Mouse (Mus musculus) cerebellum, adult 9-11 months (tissue): ENCODE measurements around the gene Mrap.

Experiments used
- DNase-seq: peaks from one replicate; pipeline ENCODE4 v3.0.0; 2022

Mrap gene

DNA sequence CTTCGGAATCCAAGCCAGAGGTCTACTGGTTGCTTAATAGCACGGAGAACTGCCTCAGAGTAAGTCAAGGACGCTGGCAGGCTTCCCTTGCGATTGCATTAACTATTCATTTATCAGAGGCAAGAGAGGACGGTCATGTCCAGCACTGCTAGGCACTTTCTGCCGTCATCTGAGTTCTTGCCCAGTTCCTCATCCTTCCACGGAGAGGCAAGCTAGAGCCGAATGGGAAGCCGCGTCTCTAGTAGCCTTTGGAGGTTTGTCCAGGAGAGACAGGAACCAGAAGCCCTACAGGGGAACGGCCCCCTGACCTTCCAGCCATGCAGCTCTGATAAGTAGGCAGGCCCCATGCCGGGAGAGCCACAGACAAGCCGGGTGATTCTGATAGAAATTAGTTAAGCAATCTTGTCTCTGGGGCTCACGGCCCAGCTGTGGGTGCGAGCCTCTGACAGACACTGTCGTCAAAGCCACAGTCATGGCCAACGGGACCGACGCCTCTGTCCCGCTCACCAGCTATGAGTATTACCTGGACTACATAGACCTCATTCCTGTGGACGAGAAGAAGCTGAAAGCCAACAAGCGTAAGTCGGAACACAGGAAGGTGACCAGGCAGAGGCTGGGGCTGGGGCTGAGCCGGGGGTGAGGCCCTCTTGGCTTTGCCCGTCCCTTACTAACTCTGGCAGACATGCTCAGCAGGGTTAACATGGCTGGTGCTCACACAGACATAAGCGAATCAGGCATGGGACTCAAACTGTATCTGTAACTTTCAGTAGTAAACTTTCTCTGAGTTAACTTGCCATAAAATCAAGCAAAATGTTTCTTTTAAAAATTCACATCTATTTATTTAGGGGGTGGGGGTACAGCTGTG lies at the start of gene Mrap:
Mrap (plus strand) TSS at position 116 of the 865 bp plus-strand sequence.
- DNase-seq: no peak

GRCm38 (mm10) chr16:90692704-90693385 lies 45.2 kb upstream of the Mrap start:
- peak; percentile 42 for DNase-seq

- no peak for DNase-seq
Measured at GRCm38 (mm10) chr16:90693625-90694024, 44.4 kb upstream of the Mrap start.

- DNase-seq: peak; percentile 23
Measured at GRCm38 (mm10) chr16:90694719-90695118, 43.3 kb upstream of the Mrap start.

DNA sequence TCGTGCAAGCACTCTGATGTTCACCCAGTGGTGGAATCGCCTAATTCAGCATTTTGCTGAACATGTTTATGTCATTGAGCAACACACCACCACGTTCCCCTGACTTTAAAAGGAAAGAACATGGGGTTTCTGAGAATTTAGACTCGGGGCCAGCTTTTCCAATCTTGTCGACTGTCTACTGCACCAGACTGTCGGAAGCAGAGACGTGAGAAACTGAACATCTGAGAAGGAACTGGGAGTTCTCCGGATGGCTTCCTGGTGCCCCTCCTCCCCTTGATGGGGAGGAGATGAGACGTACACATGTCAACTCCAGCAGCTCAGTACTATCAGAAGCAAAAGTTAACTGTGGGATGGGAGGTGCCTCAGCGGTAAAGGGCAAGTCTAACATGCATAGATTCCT lies 42.9 kb upstream of the Mrap start:
- DNase-seq: no peak

GRCm38 (mm10) chr16:90696306-90696705 lies 41.7 kb upstream of the Mrap start:
- no peak for DNase-seq

DNA sequence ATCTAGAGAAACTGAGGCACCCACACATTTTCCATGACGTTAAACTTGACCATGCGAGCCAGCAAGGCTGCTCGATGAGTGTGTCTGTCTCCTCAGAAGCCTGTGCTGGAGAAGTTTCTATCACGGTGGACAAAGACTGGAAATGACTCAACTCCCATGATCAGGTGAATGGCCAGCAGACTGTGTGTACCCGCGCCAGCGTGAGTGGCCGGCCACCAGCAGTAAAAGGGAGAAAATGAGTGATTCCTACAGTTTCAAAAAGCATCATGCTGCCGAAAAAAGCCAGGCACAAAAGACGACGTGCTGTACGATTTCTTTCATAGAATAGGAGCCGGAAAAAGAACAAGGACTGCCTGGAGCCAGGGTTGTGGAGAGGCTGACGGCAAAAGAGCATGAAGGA lies 38.6 kb upstream of the Mrap start:
- DNase-seq: no peak

- no peak for DNase-seq
Measured at GRCm38 (mm10) chr16:90701541-90701940, 36.5 kb upstream of the Mrap start.

- no peak for DNase-seq
Measured at GRCm38 (mm10) chr16:90703646-90704045, 34.4 kb upstream of the Mrap start.

- no peak for DNase-seq
Measured at GRCm38 (mm10) chr16:90704161-90704825, 33.7 kb upstream of the Mrap start.

- DNase-seq: no peak
Measured at GRCm38 (mm10) chr16:90706279-90706678, 31.7 kb upstream of the Mrap start.

- DNase-seq: peak; percentile 78
Measured at GRCm38 (mm10) chr16:90709711-90710289, 28.2 kb upstream of the Mrap start.

DNA sequence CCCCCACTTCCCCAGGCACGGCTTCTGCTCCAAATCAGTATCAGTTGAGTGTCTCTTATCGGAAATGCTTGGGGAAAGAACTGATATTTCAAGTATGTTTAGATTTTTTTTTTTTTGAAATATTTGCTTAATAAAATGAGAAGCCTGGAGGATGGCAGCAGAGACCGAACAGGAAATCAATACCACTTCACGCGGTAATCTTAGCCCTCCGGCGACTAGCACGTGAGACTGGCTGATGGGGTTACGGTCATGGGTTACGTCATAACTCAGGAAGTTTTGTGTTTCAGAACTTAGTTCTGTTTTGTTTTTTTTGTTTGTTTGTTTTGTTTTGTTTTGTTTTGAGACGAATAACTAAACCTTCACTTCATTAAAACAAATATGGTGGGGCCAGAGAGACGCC lies 27.7 kb upstream of the Mrap start:
- no peak for DNase-seq

GRCm38 (mm10) chr16:90724051-90724450 lies 14.0 kb upstream of the Mrap start:
- DNase-seq: no peak

- DNase-seq: no peak
Measured at GRCm38 (mm10) chr16:90726600-90727227, 11.3 kb upstream of the Mrap start.

- DNase-seq: peak; percentile 95
Measured at GRCm38 (mm10) chr16:90727233-90728115, 10.5 kb upstream of the Mrap start, which contains the start of gene Mis18a. TSS of gene Mis18a (minus strand) at chr16:90727404.

GRCm38 (mm10) chr16:90735611-90736010 lies 2.4 kb upstream of the Mrap start:
- no peak for DNase-seq

DNA sequence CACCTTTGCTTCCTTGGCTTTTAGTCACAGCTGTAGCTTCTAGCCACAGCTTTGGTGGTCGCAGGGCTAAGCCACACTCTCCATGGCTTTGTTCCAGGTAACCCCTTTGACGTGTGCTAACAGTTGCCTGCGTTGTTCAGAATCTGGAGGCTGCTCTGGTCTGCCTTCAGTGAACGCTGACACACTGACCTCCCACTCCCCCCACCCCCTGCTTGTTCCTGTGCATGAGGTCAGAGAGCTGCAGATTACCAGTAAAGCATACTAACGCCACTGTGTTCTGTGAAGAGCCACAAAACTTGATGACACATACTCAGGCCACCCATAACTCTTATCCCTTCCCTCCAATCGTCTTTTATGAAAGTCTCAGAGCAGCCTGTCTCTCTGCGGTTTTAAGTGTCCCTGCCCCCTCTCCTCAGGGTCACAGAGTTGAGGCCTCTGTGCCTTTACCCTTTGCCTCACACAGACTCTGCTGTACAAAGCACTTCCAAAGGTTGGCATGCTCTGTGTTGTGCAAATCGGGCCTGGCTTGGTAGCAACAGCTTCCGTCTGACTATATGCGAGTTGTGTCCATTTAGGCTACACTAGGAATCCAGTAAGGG lies 1.2 kb upstream of the Mrap start:
- DNase-seq: no peak

GRCm38 (mm10) chr16:90747143-90747542 lies 9.1 kb downstream of the Mrap start:
- no peak for DNase-seq

- DNase-seq: no peak
Measured at GRCm38 (mm10) chr16:90748169-90748568, 10.2 kb downstream of the Mrap start.

DNA sequence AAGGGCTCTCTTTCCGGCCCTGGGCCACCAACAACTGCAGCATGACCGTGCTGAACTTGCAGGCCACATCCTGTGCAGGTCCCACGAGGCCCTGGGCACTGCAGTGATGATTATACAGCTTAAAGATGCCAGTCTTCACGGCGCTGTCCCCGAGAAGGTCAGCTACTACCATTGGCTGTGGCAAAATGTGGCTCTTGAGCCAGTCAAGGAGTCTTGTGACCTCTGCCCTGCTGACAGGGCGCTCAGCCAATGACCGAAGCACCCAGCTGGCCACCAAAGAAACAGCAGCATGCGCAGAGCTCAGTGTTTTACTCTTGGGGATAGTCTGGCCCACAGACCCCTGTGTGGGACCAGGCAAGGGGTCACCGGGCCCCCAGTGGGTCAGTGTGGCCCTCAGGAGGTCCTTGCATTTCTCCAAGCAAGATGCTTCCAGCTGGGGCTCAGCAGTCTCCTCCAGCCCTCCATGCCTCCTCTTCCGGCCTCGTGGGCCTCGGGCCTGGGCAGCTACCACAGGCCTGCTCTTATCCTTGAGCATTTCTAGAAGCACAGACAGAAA lies 15.5 kb downstream of the Mrap start:
- no peak for DNase-seq
